Mouse (Mus musculus): ENCODE data around the gene Gmcl1.

DNA sequence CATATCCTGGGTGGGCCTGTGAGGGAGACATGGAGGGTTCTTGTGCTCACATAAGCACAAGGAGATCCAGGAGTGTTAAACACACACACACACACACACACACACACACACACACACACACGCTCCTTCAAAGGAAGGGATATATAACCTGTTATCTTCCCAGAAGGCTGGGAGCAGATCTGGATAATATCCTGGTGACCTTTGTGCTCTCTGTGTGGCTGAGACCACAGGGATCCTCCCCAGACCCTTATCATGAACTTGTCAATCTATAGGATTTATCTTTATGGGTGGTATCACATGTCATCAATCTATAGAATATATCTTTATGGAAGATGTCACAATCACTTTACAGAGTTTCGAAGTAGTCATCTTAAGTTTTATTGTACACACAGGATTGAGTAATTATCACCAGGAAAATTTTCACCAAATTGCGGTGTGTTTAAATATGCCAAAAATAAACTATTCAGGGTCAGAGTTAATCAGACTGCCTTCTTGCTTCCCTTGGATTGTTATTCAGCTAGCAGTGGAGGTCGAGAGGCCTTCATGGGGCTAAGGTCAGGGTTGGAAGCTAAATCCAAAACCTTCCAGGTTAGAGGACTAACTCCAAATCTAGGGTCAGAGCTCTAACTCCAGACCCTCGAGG, 19.8 kb upstream of the Gmcl1 start:
- TF ChIP-seq ETS1 (IDR thresholded peaks at IDR 0.05; ENCODE audit: low read depth, low read length), result no peak
- no peak for TF ChIP-seq POLR2AphosphoS2 (IDR thresholded peaks at IDR 0.05; ENCODE audit: low read length)

Measured in MEL (cell line).